Mouse (Mus musculus) frontal cortex, postnatal 10 days (tissue): ENCODE measurements around the gene Gdf10.

Source experiments
- DNase-seq, 2 experiments: peaks; one replicate each; pipeline ENCODE4 v3.0.0; 2022; ENCODE audit warnings: low spot score in 2 of 2, mixed read lengths in 1 of 2

The Gdf10 gene

DNA sequence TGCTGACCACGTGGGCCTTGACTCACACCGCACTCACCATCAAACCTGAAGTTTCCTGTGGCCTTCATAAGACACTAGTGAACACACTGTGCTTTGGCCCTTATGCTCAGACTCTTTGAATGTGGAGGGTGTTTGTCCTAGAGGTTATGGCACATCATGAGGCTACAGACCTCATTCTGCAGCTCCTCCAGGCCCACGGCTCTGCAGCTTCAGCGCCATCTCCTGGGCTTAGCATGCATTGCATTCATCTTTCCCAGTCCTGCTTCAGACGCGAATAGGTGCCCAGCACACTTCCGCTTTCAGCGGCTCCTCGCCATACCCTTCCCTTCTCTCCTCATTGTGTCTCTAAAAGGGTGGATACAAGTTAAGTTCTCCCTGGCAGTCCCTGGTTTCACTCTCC is 15.7 kb downstream of the Gdf10 start:
- peak in 1 of 2 experiments; percentile 71 for DNase-seq

DNA sequence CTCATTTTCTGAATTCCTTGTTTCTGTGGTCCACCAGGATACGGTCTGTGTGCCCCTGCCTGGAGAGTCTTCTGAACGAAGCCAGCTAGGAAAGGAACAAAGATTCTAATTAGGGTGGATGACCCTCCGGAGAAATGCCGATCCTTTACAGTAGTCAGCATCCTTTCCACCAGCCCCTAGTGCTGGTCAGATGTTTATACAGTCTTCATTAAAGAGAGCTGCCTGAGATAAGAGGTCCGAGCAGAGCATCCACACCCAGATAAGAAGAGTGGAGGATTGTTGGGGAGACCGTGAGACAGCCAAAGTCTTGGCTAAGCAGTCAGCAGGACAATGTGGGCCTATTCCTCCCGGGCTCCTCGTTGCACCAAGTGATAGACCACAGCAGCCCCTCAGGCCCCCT is 17.4 kb downstream of the Gdf10 start, which contains the start of gene Gdf2:
Gdf2 (plus strand) TSS at position 301 of the 400 bp plus-strand sequence.
- DNase-seq: no peak

DNA sequence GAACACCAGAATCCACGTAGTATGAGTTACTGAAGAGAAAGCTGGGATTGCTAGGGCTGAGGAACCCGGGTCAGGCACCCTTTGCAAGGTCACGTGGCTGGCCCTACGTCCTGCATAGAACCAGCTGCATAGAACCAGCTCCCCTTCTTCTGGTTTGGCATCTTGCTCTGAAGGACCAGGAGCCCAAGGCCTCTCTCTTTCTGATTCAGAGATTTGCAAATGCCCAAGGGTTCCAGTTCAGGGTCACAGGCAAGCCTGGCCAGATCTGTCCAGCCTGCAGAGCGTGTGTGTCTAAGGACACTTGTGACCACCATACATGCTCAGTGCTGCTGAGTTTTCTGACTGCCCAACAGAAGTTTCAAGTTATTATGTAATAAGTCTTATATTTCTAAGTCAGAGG is 18.8 kb downstream of the Gdf10 start:
- DNase-seq: no peak

DNA sequence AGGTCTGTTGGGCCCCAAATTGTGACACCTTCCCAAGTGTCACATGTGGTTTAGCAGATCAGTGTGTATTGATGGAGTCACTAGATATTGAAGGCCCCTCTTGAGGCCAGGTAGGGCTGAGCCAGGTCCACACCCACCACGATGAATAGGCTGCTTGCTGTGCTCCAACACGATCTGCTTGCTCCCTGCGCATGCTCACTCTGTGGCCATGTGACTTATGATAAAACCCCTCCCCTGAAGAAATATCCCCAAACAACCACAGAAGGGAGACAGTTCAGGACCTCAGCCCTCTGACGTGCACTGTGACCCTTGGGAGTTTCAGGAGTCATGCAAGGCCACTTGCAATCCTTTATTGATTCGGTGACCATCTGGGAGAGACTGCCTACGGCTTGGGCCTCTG is 22.7 kb downstream of the Gdf10 start:
- DNase-seq: no peak

DNA sequence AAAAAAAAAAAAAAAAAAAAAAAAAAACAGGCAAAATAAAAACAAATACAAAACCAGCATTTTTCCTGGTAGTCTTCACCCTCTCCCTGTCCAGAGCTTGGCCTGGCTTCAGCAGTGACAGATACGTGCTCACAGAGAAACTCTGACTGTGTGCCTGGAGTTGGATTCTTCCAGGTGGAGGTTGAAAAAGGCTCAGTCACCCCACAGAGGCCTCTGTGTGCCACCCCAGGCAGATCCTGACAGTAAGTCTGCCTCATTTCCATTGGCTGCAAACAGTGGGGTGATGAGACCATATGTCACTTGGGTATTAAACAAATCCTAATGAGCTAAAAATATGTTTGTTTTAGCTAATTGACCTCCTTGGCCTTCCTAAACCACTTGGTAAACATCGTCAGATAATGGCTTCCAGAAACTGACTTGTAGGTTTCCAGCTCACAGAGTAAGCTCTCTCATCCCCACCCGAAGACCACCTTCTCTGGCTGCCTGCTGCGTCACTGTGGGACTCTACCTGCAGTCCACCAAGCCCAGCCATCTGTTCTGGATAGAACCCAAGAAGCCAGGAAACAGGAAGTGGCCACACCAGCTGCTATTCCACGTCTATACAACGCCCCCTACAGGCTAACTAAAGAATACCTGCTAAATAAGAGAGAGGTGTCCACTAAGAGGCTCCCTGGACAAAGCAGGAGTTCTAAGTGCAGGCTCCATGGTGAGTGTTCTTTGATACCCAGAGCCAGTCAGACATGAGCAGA is 29.0 kb downstream of the Gdf10 start:
- no peak for DNase-seq

DNA sequence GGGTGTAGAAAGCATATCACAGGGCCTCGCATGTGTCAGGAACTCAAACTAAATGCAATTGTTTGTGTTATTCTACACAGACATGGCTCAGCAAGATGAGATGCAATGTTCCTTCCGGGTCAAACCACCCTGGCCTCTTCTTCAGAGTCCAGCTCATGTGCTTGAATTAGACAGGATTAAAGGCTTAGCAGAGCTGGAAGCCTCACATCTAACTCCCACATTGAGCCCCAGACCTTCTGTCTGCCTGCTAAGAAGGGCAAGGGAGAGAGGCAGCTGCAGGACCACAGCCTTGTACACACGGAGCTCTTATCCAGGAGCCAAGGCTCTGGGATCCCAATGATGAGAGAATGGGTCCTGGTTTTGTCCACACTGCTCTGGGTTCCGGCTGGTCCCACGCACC is 30.4 kb downstream of the Gdf10 start, which contains the start of gene Rbp3:
Rbp3 (plus strand) TSS at position 243 of the 400 bp plus-strand sequence.
- no peak for DNase-seq

DNA sequence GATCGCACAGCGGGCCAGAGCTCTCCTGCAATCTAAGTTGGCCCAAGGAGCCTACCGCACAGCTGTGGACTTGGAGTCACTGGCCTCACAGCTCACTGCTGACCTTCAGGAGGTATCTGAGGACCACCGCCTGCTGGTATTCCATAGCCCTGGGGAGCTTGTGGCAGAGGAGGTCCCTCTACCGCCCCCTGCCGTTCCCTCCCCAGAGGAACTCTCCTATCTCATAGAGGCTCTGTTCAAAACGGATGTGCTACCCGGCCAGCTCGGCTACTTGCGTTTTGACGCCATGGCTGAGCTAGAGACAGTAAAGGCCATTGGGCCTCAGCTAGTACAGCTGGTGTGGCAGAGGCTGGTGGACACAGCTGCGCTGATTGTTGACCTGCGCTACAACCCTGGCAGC is 32.7 kb downstream of the Gdf10 start:
- no peak for DNase-seq

DNA sequence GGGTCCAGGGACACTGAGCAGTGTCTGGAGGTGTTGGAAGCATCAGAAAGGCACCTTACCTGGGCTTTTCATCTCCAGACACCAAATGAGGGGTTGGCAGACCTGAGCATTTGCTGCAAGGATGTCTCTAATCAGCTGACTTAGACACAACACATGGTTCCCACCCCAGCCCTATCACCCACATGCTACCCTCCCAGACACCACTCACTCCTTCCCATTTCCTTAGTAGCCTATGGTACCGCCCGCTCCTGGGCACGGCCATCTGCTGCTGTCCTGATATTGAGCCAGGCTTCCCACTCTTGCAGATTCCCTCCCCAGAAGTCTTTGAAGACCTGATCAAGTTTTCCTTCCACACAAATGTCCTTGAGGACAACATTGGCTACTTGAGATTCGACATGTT is 34.8 kb downstream of the Gdf10 start:
- DNase-seq: no peak

DNA sequence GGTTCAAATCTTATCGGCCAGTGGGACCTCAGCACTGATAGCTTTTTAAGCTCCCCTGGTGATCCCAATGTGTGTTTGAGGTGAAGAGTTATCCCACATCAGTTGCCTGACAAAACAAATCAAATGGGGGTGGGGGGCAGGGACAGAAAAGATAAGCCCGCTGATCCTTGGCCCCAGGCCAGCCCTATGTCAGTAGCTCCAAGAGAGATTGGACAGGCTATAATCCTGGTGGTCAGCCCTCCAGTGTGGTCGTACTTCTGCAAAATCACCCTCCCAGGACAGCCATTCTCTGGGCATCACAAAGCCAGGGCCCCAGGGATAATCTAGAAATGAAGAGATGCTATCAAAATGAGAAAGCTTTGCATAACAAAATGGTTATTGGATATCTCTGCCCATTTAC is 35.5 kb downstream of the Gdf10 start:
- DNase-seq: no peak

DNA sequence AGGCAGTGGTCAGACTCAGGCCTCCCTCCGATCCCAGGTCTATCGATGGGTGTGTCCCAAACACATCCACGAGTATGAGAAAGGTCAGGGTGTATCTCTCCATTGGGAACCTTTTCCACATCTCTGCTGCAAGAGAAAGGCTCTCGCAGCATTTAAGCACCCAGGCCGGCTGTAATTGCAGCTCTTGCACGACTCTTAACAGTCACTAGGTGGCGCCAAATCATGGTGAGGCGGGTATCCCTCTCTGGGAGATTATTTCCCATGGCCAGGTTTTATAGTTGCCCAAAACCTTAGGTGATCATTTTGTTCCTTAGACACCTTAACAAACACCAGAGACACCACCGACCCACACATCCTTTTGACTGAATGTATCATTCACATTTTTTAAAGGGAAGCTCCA is 36.0 kb downstream of the Gdf10 start:
- DNase-seq: peak in 1 of 2 experiments; percentile 53

DNA sequence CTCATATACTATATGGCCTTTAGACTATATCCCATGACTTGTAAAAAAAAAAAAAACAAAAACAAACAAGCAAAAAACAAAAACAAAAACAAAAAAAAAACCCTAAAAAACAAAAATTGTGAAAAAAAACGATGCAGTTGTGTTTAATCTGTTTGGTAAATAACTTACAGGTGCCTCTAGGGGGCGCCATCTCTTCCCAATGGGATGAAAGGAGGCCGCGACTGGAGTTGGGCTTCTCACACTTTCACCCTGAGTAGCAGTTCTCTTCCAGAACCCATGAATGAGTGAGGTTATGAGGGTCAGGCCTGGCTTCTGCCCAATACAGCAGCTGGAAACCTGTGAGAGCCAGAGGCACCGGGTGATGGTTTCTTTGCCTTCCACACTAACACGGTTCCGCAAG is 42.3 kb downstream of the Gdf10 start:
- DNase-seq: no peak

DNA sequence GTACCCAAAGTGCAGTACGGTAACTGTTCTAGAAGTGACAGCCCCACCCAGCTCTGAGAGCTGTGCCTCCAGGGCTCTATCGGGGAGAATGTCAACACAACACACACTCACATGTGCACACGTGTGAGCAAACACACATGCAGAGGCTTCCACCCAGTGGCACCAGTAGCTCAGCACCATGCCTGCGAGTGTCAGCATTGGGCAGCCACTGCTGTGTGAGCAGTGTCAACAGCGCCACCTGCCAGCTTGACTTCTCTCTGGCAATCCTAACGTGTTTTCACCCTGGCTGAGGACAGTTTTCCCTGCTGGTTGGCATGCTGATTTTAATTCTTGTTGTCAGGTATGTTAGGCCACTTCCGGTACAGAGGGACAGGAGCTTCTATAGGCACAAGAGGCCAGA is 49.3 kb downstream of the Gdf10 start:
- no peak for DNase-seq

DNA sequence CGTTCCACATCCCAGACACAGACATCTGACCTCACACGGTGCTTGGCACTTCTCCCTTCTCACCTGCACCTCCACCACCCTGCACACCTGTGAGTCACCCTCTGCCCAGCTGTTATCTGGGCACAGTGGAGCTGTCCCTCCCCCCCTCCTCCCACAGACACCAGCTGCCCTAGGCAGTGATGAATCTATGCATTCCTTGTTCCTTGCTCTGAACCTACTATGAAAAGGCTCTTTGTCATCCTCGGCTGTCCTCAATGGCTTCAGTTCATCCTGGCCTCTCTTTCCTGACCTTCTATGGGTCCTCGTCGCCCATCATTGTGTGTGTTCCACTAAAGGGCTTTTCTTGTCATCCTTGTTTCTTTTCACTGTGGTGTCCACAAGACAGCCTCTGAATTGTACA is 51.4 kb downstream of the Gdf10 start:
- no peak for DNase-seq

DNA sequence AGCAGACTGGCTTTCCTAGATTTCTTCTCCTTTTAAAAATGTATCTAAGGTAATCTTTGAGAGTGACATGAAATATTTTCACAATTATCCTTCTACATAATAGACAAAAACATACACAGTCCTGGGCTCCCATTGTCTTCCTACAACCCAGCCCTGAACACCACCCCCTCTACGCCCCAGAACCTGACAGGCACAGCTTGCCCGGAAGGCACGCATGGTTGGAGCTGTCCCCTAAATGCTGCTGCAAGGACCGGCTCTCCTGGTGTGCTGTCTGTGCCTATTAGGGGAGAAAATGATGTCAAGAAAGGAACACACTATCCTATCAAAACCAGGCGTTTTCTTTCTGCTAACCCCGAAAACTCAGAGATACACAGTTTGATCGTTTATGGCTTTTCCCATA is 54.4 kb downstream of the Gdf10 start:
- no peak for DNase-seq

DNA sequence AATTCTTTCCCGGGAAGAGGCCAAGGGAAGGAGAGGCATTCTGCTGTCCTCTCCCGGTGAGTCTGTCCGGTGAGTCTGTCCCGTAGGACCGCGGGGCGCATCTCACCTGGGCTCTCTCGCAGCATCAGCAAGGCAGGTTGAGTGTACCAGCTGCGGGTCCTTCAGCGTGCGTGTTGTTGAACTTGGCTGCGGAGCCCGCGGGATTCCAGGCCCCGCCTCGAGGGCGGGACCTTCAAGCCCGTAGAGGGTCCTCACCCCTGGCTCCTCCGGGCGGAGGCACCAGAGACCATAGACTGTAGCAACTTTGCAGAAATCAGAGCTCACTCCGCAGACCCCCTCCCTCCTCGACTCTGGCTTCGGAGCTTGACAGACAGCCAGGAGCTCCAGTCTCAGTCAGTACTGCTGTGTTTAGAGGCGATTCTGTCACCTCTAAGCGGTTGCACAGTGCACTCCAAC is 55.2 kb downstream of the Gdf10 start, which contains the start of gene Zfp488:
Zfp488 (minus strand) TSS at position 161 of the 456 bp plus-strand sequence.
- peak in 1 of 2 experiments; percentile 29 for DNase-seq
